Mouse (Mus musculus) heart, postnatal 0 days (tissue): ENCODE data around the gene Plxna1.

Experiments
- CTCF ChIP-seq: IDR thresholded peaks from 2 replicates; pipeline ENCODE4 v1.5.1; 2016; ENCODE audit warnings: antibody characterized with exemption, control low read depth, low read depth
- EP300 ChIP-seq: IDR thresholded peaks from 2 replicates; pipeline ENCODE4 v1.6.1; 2016; ENCODE audit warnings: antibody characterized with exemption, low read depth

- no peak for TF ChIP-seq CTCF
- no peak for TF ChIP-seq EP300
Measured at GRCm38 (mm10) chr6:89360709-89361417, 1.6 kb downstream of the Plxna1 start.
